Comparison of ENCODE assay signal across 17 mouse cellular contexts in genomic region chr11:107532271-107532670, GRCm38 (mm10).
"Had no signal": no experiment of that assay in that cellular context is flagged by ENCODE, and none has a peak within 500 bp of the region (broad histone marks: within the 10 kb centered on the region; RNA-seq: fewer than 3 reads in every experiment).

No protein-coding gene starts in this region.

- H3K9me3 ChIP-seq: midbrain, embryonic 10.5 days; midbrain, embryonic 12.5 days; neural tube, embryonic 13.5 days; neural tube, embryonic 15.5 days had no signal

- H3K27me3 ChIP-seq: midbrain, embryonic 12.5 days; neural tube, embryonic 13.5 days; neural tube, embryonic 15.5 days had no signal

- H3K27ac ChIP-seq: liver, embryonic 14.5 days; midbrain, embryonic 10.5 days; midbrain, embryonic 12.5 days; neural tube, embryonic 13.5 days; neural tube, embryonic 15.5 days had no signal

- H3K36me3 ChIP-seq: midbrain, embryonic 10.5 days; midbrain, embryonic 12.5 days; neural tube, embryonic 13.5 days; neural tube, embryonic 15.5 days had no signal

- H3K9ac ChIP-seq: liver, embryonic 14.5 days; lung, embryonic 14.5 days; midbrain, embryonic 12.5 days; neural tube, embryonic 13.5 days; neural tube, embryonic 15.5 days had no signal

- H3K4me1 ChIP-seq: neural tube, embryonic 15.5 days had no signal

- H3K4me3 ChIP-seq: midbrain, embryonic 10.5 days; midbrain, embryonic 12.5 days; myocyte; neural tube, embryonic 13.5 days; neural tube, embryonic 15.5 days had no signal

- DNase-seq: lung, adult 18-20 months; lung, embryonic 14.5 days; lung, postnatal 10 days; lung, postnatal 4 days; midbrain, embryonic 14.5 days; retina, postnatal 1 day; right cerebral cortex, adult 18-20 months; right cerebral cortex, postnatal 14 days; thymus, adult 2 months; thymus, postnatal 25 days; thymus, postnatal 4 days had no signal
